Mouse (Mus musculus) hindbrain, embryonic 13.5 days (tissue): ENCODE results near the gene Gm21961. TPM values are rescaled to one million over a fixed set of nuclear protein-coding genes. Genes with fewer than 3 reads are reported as not detected.
"Not testable (repeated sequence)": the region's sequence is repeated elsewhere in the genome, so short reads cannot be mapped to it uniquely, and the experiment has no call there.

ENCODE experiments used
- ATAC-seq: fragments of 200-750 bp; cut with Nextera tagmentation; 2 replicates; pipeline ENCODE4 v1.8.0; 2017; ENCODE audit warnings: moderate TSS enrichment; ENCODE audit not compliant: low FRiP score
- H3K27ac ChIP-seq: fragments of 300-500 bp; sonication (generic); 2 replicates; pipeline ENCODE4 v1.5.1; 2015; ENCODE audit warnings: inconsistent platforms, mild to moderate bottlenecking, moderate library complexity
- H3K27me3 ChIP-seq: fragments of 300-500 bp; sonication (generic); 2 replicates; pipeline ENCODE4 v1.6.1; 2015; ENCODE audit warnings: mild to moderate bottlenecking, inconsistent platforms
- H3K36me3 ChIP-seq: fragments of 300-500 bp; sonication (generic); 2 replicates; pipeline ENCODE4 v1.6.1; 2015; ENCODE audit warnings: mild to moderate bottlenecking, inconsistent platforms
- H3K4me1 ChIP-seq: fragments of 300-500 bp; sonication (generic); replicated peaks from 2 replicates; pipeline ENCODE4 v1.6.1; 2015; ENCODE audit warnings: inconsistent platforms
- H3K4me2 ChIP-seq: fragments of 300-500 bp; sonication (generic); 2 replicates; pipeline ENCODE4 v1.6.1; 2015; ENCODE audit warnings: inconsistent platforms, mild to moderate bottlenecking, moderate library complexity
- H3K4me3 ChIP-seq: fragments of 300-500 bp; sonication (generic); 2 replicates; pipeline ENCODE4 v1.5.1; 2015; ENCODE audit warnings: mild to moderate bottlenecking, inconsistent platforms
- H3K9ac ChIP-seq: fragments of 300-500 bp; sonication (generic); 2 replicates; pipeline ENCODE4 v1.6.1; 2015; ENCODE audit warnings: mild to moderate bottlenecking, inconsistent platforms
- H3K9me3 ChIP-seq: fragments of 300-500 bp; sonication (generic); 2 replicates; pipeline ENCODE4 v1.6.1; 2016; ENCODE audit warnings: inconsistent platforms
- WGBS: fragments of 180-500 bp; shearing (Covaris S2); methylation state at CpG from one replicate; pipeline ENCODE4 v1.1.7; 2015; 5-methylcytosine and 5-hydroxymethylcytosine counted together
- polyA plus RNA-seq: library from polyadenylated mRNA; unstranded; fragments of >200 nt; fragmentation: Nextera tagmentation; extraction: Ambion mirVana; gene quantifications from 2 replicates; pipeline ENCODE4 v1.2.1, GENCODE M21; 2015

Gm21961 gene
- polyA plus RNA-seq: not detected in 2 replicates

GRCm38 (mm10) chr15:65014804-65015203 is at the start of gene Gm21961:
TSS of gene Gm21961 (minus strand) at chr15:65014904.
- no peaks in the 10 kb centered on the region for H3K4me1 ChIP-seq
- 93% methylated on average over 5 of the region's 5 CpGs for WGBS
- H3K4me2 ChIP-seq: no peak within 1 kb of the TSS
- no peak within 1 kb of the TSS for H3K27ac ChIP-seq
- H3K36me3 ChIP-seq: no peaks in the 10 kb centered on the region
- no peak for ATAC-seq
- no peaks in the 10 kb centered on the region for H3K27me3 ChIP-seq
- H3K9ac ChIP-seq: no peak within 1 kb of the TSS
- H3K9me3 ChIP-seq: no peaks in the 10 kb centered on the region
- no peak within 1 kb of the TSS for H3K4me3 ChIP-seq

DNA sequence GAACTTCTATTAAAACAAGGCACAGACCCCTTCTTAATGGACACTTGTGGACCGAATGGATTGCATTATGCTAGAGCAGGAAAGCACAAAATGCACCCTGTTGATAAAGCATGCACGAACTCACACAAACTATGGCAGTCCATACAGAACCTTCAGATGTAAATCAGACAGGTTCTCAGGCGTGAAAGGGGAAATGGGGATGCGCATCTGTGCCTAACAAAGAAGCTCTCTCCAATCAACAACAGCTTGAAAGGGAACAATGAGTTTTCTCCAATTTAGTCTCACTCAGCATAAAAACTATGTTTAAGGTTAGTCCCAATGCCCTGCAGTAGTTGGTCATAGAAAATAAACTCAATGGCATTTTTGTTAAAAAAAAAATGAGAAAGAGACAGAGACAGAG is 27.3 kb upstream of the Gm21961 start:
- 28% methylated on average over 4 of the region's 4 CpGs for WGBS
- ATAC-seq: no peak

DNA sequence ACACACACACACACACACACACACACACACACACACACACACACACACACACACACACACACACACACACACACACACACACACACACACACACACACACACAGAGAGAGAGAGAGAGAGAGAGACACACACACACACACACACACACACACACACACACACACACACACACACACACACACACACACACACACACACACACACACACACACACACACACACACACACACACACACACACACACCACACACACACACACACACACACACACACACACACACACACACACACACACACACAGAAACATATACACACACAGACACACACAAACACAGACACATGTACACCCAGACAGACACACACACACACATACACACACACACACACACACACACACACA is 24.5 kb upstream of the Gm21961 start:
- H3K4me1 ChIP-seq, H3K4me3 ChIP-seq, H3K9ac ChIP-seq, H3K27me3 ChIP-seq, ATAC-seq, H3K27ac ChIP-seq, H3K4me2 ChIP-seq, H3K9me3 ChIP-seq, H3K36me3 ChIP-seq: not testable (repeated sequence)

More for the DNA sequence above, 27.3 kb upstream of the Gm21961 start:
- no peak overlapping the region for H3K4me3 ChIP-seq
- no peak overlapping the region for H3K9ac ChIP-seq
- no peak overlapping the region for H3K27ac ChIP-seq
- H3K27me3 ChIP-seq: no peaks in the 10 kb centered on the region
- H3K4me1 ChIP-seq: no peaks in the 10 kb centered on the region
- no peaks in the 10 kb centered on the region for H3K9me3 ChIP-seq
- no peak overlapping the region for H3K4me2 ChIP-seq
- H3K36me3 ChIP-seq: no peaks in the 10 kb centered on the region

DNA sequence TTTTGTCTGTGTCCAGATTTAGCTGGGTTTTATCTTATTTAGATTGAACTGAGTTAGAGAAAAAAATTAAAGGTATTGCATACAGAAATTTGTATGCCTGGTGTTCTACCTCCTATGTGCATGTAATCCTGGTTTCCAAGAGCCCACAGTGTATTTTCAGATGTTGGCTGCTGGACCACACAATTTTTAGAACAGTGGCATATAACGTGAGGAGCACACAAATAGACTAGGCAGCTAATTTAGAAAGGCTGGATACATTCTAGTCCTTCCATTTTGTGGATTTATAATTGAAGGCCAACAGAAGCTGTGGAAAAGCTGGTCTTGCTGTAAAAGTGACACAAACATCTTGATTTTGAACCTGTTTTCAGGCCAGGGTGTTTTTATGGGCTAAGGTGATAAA is 3.3 kb upstream of the Gm21961 start:
- H3K4me2 ChIP-seq: no peak overlapping the region
- no peak overlapping the region for H3K9ac ChIP-seq
- no peak for ATAC-seq
- no peak overlapping the region for H3K27ac ChIP-seq
- no peak overlapping the region for H3K4me3 ChIP-seq
- 81% methylated on average over 1 of the region's 1 CpGs for WGBS
- H3K4me1 ChIP-seq: no peaks in the 10 kb centered on the region
- no peaks in the 10 kb centered on the region for H3K27me3 ChIP-seq
- H3K36me3 ChIP-seq: no peaks in the 10 kb centered on the region
- no peaks in the 10 kb centered on the region for H3K9me3 ChIP-seq

DNA sequence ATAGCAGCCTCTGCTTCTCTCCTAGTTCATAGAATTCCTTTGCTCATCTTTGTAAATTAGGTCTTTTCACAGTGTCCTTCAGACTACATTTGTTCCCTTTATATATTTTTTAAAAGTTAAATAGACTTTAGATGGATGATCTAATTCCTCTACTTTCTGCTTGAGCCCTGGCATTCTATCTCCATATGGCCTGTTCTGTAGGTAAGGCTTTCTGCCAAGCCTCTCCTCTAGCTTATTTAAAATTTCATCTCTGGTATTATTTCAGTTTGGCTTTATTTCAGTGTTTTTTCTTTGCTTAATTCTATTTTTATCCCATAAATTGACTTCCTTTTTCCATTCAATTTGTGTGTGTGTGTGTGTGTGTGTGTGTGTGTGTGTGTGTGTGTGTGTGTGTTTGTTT is 8.5 kb downstream of the Gm21961 start:
- H3K27me3 ChIP-seq: no peaks in the 10 kb centered on the region
- H3K4me2 ChIP-seq: no peak overlapping the region
- H3K9me3 ChIP-seq: no peaks in the 10 kb centered on the region
- no peak overlapping the region for H3K27ac ChIP-seq
- no peaks in the 10 kb centered on the region for H3K36me3 ChIP-seq
- no peaks in the 10 kb centered on the region for H3K4me1 ChIP-seq
- H3K4me3 ChIP-seq: no peak overlapping the region
- no peak for ATAC-seq
- no peak overlapping the region for H3K9ac ChIP-seq

- H3K9ac ChIP-seq: no peak overlapping the region
- 80% methylated on average over 4 of the region's 4 CpGs for WGBS
- no peak for ATAC-seq
- no peak overlapping the region for H3K27ac ChIP-seq
- H3K4me3 ChIP-seq: no peak overlapping the region
- H3K9me3 ChIP-seq: no peaks in the 10 kb centered on the region
- H3K4me2 ChIP-seq: no peak overlapping the region
- H3K27me3 ChIP-seq: no peaks in the 10 kb centered on the region
- H3K36me3 ChIP-seq: no peaks in the 10 kb centered on the region
- no peaks in the 10 kb centered on the region for H3K4me1 ChIP-seq
Measured at GRCm38 (mm10) chr15:64994498-64994897, 20.2 kb downstream of the Gm21961 start.

DNA sequence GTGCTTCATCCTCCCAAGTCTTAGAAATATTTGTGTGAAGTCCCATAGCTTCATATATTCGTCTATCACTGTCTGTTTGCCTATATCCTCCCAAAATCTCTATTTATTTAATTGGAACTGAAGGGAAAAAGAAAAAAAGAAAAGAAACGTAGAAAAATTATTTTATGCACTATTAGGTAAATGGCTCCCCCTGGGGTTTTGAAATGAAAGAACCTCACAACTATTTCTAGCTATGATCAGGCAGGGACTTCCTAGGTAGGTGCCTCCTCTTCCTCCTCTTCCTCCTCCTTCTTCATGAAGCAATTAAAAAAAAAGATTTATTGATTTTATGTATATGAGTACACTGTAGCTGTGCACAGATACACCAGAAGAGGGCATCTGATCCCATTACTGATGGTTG is 34.7 kb downstream of the Gm21961 start:
- Histone ChIP-seq H3K4me3 (no peak overlapping the region), H3K9me3 (no peaks in the 10 kb centered on the region), H3K9ac (no peak overlapping the region), H3K27me3 (no peaks in the 10 kb centered on the region), H3K27ac (no peak overlapping the region), H3K36me3 (no peaks in the 10 kb centered on the region), H3K4me1 (no peaks in the 10 kb centered on the region), H3K4me2 (no peak overlapping the region)
- ATAC-seq: no peak
- WGBS: 79% methylated on average over 2 of the region's 2 CpGs

GRCm38 (mm10) chr15:64976044-64976805 is 38.5 kb downstream of the Gm21961 start:
- H3K27me3 ChIP-seq: no peaks in the 10 kb centered on the region
- no peak overlapping the region for H3K4me2 ChIP-seq
- H3K9me3 ChIP-seq: no peaks in the 10 kb centered on the region
- no peak for ATAC-seq
- H3K36me3 ChIP-seq: no peaks in the 10 kb centered on the region
- no peak overlapping the region for H3K27ac ChIP-seq
- WGBS: 88% methylated on average over 7 of the region's 7 CpGs
- H3K4me1 ChIP-seq: no peaks in the 10 kb centered on the region
- no peak overlapping the region for H3K4me3 ChIP-seq
- H3K9ac ChIP-seq: no peak overlapping the region

Other genes with a start within 250 kb of the Gm21961 start
- gene Gm21798, start 197.2 kb downstream of the Gm21961 start, polyA plus RNA-seq: not detected in 2 replicates